Mouse (Mus musculus) CD4-positive, CD25-positive, alpha-beta regulatory T cell, adult 2 months (primary cell): ENCODE results near the gene Nubpl.

Experiments
- DNase-seq: peaks from one replicate; pipeline ENCODE4 v3.0.0-alpha.2; 2012; ENCODE audit warnings: low read depth, low spot score

The Nubpl gene

GRCm38 (mm10) chr12:52328488-52328887, 231.0 kb downstream of the Nubpl start:
- no peak for DNase-seq

DNA sequence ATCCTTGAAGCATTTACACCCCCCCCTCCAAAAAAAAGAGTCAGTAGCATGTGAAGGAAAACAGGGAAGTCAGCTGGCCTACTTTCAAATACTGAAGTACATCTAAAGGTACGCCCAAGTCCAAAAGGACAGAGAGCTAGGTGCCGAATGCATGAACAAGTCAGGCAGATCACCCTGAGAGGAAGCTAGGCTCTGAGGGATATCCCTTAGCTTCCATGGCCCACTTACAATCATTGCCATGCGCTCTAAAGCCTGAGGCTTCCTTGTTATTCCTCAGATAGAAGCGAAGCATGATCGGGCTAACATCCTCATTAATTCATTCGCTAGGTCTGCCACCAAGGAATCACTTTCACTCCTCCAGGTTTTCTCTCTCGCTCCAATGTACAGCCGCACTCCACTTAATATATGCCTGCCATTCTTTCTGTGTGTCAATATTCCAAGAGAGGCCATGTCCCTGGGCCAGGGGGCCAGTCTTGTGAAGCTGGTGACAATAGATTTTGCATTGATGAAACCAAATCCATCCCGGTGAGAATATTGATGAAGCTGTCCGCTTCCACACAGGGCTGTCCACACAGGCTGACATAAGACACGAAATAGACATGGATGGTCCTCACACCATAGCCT, 237.7 kb downstream of the Nubpl start:
- DNase-seq: no peak

- DNase-seq: no peak
Observed at GRCm38 (mm10) chr12:52338136-52338753, 240.7 kb downstream of the Nubpl start.

GRCm38 (mm10) chr12:52346611-52347010, 249.1 kb downstream of the Nubpl start:
- DNase-seq: no peak

GRCm38 (mm10) chr12:52350276-52350675, 252.7 kb downstream of the Nubpl start:
- DNase-seq: no peak

GRCm38 (mm10) chr12:52359484-52359883, 261.9 kb downstream of the Nubpl start:
- DNase-seq: no peak

DNA sequence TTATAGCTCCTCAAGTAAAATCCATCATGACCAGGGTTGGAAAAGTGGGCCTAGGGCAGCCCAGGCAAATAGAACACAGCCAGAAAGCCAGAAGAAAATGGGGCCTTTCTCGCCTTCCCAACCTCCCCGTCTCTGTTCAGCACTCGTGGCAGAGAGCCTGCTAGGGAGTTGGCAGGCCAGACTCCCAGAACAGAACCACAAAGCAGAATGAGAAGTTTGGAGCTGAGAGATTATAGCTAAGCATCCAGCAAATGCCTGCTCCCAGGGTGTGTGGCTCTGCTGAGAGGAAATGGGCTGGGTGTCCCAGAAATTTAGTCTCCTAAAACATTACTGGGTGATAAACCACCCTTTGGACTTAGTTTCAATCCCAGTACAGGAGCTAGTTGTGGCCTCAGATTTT, 262.6 kb downstream of the Nubpl start:
- no peak for DNase-seq

DNA sequence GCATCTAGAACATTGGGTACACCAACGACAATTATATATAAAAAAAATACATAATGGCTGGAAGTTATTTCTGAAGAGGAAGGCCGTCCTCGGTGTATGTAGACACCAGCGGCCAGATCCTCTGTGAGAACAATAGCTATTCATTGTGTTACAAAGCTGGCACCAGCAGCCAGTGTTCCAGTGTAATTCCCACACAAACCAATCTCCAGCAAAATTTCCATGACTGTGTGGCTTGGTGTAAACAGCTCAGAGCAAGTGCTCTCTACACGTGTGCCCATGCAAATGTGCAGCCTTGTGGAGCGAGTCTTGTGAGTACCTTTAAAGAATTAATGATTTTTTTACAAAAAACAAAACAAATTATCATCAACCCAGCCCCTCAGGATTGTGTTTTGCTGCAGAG, 263.7 kb downstream of the Nubpl start:
- DNase-seq: no peak
